Mouse (Mus musculus): Measurements from ENCODE around the gene Gm21985. TPM values are rescaled to one million over a fixed set of nuclear protein-coding genes. Genes with fewer than 3 reads are reported as not detected.
"Not testable (repeated sequence)": the region's sequence is repeated elsewhere in the genome, so short reads cannot be mapped to it uniquely, and the experiment has no call there.

Gm21985 gene
- polyA plus RNA-seq, 1 experiment from 2014 or later = not detected

DNA sequence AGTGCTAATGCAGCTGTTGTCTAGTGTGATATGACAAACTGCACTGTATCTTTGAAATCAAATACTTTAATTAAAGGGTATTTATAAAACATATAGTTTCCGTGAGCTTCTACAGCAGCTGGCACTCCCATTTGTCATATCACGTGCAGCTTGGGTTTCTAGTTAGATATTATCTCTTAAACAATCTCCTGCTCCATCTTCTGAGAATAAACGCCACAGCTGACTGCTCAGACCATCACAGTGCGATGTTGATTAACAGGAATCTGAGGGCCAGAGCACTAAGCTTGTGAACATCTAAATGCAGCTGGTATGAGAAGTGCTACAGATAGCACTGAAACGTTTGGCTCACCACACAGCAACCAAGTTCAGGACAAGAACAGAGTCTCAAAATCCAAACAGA lies 164.3 kb downstream of the Gm21985 start:
- no peak for ATAC-seq (ENCODE audit: low FRiP score, low read depth)
- Histone ChIP-seq H3K27me3 (no peaks in the 10 kb centered on the region), H3K9me3 (no peaks in the 10 kb centered on the region), H3K36me3 (no peaks in the 10 kb centered on the region), H3K4me3 (no peak overlapping the region), H3K9ac (no peak overlapping the region), H3K4me1 (replicated peaks) (no peaks in the 10 kb centered on the region), H3K27ac (replicated peaks) (no peak overlapping the region), H3K4me2 (no peak overlapping the region)
- 83% methylated on average over 5 of the region's 5 CpGs for WGBS

DNA sequence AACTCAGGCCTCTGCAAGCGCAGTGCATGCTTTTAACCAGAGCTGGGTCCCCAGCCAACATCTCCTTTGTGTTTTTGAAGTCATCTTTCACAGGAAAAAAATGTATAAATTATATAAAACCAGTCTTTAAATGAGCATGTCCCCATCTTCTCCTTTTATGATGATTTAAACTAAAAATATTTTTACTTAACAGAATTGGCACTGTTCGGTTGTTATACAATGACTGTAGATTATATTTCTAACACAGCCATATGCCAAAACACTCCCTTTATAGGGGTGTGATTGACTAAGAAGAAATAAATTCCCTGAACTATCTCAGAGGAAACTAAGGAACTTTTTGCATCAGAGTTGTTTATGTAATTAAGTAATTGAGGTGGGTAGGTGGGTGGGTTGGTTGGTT lies 166.4 kb downstream of the Gm21985 start:
- Histone ChIP-seq H3K27ac (replicated peaks) (no peak overlapping the region), H3K4me3 (no peak overlapping the region), H3K9me3 (no peaks in the 10 kb centered on the region), H3K4me1 (replicated peaks) (no peaks in the 10 kb centered on the region), H3K9ac (no peak overlapping the region), H3K36me3 (no peaks in the 10 kb centered on the region), H3K27me3 (no peaks in the 10 kb centered on the region), H3K4me2 (no peak overlapping the region)
- 97% methylated on average over 2 of the region's 2 CpGs for WGBS
- ATAC-seq (ENCODE audit: low FRiP score, low read depth) = no peak

DNA sequence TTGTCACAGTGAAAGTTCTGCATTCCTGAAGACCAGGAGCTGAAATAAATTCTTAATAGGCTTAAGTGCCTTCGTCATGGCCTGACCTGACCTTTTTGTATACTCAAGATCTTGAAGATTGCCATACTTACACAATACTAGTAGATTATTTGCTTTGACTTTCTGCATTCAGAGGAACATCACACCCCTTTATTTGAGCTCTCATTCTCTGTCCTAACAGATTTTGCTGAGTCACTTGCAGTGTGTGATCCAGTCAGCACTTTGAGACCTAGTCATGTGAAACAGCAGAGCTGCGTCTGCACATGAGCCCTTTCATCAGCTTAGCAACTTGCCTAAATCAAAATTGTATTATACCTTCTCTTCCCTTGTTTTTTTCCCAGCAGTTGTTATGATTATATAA lies 167.2 kb downstream of the Gm21985 start:
- Histone ChIP-seq H3K4me2 (no peak overlapping the region), H3K4me1 (replicated peaks) (no peaks in the 10 kb centered on the region), H3K4me3 (no peak overlapping the region), H3K27ac (replicated peaks) (no peak overlapping the region), H3K36me3 (no peaks in the 10 kb centered on the region), H3K27me3 (no peaks in the 10 kb centered on the region), H3K9me3 (no peaks in the 10 kb centered on the region), H3K9ac (no peak overlapping the region)
- WGBS = 77% methylated on average over 2 of the region's 2 CpGs
- ATAC-seq (ENCODE audit: low FRiP score, low read depth) = no peak

- Histone ChIP-seq H3K36me3 (no peaks in the 10 kb centered on the region), H3K4me3 (no peak overlapping the region), H3K4me1 (replicated peaks) (no peaks in the 10 kb centered on the region), H3K4me2 (no peak overlapping the region), H3K9me3 (no peaks in the 10 kb centered on the region), H3K27me3 (no peaks in the 10 kb centered on the region), H3K9ac (no peak overlapping the region), H3K27ac (replicated peaks) (no peak overlapping the region)
- WGBS = 81% methylated on average over 4 of the region's 4 CpGs
- no peak for ATAC-seq (ENCODE audit: low FRiP score, low read depth)
Measured at GRCm38 (mm10) chr2:112436292-112436691, 170.2 kb downstream of the Gm21985 start.

DNA sequence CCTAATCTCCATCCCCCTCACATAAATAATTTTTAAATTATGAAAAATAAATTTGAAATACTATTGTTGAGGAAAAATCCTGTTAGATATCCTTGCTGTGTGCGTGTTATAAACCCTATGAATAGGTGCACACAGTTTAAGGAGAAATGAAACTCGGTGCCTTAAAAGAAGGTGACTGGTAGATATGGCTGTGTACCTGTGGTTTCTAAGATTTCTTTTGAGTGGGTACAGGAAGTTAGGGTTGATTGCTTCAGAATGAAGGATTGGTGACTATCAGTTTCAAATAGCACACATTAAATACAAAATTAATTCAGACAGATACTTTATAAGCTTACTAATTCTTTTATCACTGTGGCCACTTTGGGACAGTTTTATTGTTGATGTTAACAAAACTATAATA lies 171.5 kb downstream of the Gm21985 start:
- WGBS = 87% methylated on average over 2 of the region's 2 CpGs

DNA sequence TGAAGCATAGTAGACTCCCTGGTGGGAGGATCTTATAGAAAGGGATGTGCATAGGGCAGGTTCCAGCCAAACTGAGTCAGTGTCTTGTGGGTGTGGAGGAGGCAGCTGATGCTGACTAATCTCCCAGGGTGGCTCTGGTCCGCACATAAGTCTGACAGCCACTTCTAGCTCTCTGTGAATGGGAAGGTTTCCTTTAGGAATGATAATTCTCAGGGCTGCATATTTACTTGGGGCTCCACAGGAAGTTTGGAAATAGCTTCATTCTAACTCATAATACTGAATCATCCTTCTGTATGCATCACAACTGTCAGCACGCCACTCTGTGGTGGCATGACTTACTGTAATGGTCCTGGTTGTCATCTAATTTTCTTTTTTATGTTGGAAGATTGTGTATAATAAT lies 177.4 kb downstream of the Gm21985 start:
- H3K9ac ChIP-seq = no peak overlapping the region
- no peaks in the 10 kb centered on the region for H3K27me3 ChIP-seq
- no peak overlapping the region for H3K4me3 ChIP-seq
- no peaks in the 10 kb centered on the region for H3K36me3 ChIP-seq
- no peaks in the 10 kb centered on the region for H3K4me1 ChIP-seq (replicated peaks)
- no peak overlapping the region for H3K27ac ChIP-seq (replicated peaks)
- ATAC-seq (ENCODE audit: low FRiP score, low read depth) = no peak
- H3K4me2 ChIP-seq = no peak overlapping the region
- WGBS = 60% methylated on average over 2 of the region's 2 CpGs
- no peaks in the 10 kb centered on the region for H3K9me3 ChIP-seq

More for the DNA sequence above, 171.5 kb downstream of the Gm21985 start:
- Histone ChIP-seq H3K36me3 (no peaks in the 10 kb centered on the region), H3K4me2 (no peak overlapping the region), H3K4me1 (replicated peaks) (no peaks in the 10 kb centered on the region), H3K4me3 (no peak overlapping the region), H3K9me3 (no peaks in the 10 kb centered on the region), H3K9ac (no peak overlapping the region), H3K27ac (replicated peaks) (no peak overlapping the region), H3K27me3 (no peaks in the 10 kb centered on the region)
- ATAC-seq (ENCODE audit: low FRiP score, low read depth) = no peak

- no peaks in the 10 kb centered on the region for H3K4me1 ChIP-seq (replicated peaks)
- no peaks in the 10 kb centered on the region for H3K9me3 ChIP-seq
- H3K27me3 ChIP-seq = no peaks in the 10 kb centered on the region
- H3K4me2 ChIP-seq = no peak overlapping the region
- H3K27ac ChIP-seq (replicated peaks) = no peak overlapping the region
- no peaks in the 10 kb centered on the region for H3K36me3 ChIP-seq
- H3K9ac ChIP-seq = no peak overlapping the region
- no peak overlapping the region for H3K4me3 ChIP-seq
- ATAC-seq (ENCODE audit: low FRiP score, low read depth) = no peak
Measured at GRCm38 (mm10) chr2:112445511-112445910, 179.4 kb downstream of the Gm21985 start.

- H3K27ac ChIP-seq (replicated peaks); H3K4me1 ChIP-seq (replicated peaks); H3K27me3 ChIP-seq; H3K9me3 ChIP-seq; ATAC-seq (ENCODE audit: low FRiP score, low read depth); H3K9ac ChIP-seq; H3K4me3 ChIP-seq; H3K36me3 ChIP-seq; H3K4me2 ChIP-seq: not testable (repeated sequence)
- WGBS = 78% methylated on average over 4 of the region's 4 CpGs
Measured at GRCm38 (mm10) chr2:112448046-112448445, 181.9 kb downstream of the Gm21985 start.

DNA sequence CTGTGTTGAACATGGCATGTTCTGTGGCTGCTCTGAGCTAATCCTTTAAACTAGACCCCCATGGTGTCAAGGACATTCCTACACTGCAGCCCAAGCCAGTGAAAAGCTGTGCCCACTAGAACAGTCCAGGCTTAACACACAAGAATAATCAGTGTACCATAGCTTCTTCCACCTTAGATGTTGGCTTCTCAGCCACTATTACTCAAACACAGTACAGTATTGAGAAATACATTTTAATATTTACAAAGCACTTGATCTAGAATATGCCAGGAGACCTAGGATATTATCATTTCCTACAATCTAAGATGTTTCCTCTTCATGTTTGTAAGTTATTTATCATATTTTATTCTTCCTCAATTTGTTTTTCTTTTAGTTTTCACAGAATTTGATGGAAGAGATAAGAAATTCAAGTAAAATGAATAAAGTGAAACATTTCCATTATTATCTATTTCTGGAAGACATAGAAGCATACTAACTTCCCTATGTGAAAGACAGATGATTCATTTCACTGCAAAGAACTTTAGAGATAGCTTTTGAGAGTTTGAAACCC lies 182.5 kb downstream of the Gm21985 start:
- no peaks in the 10 kb centered on the region for H3K4me1 ChIP-seq (replicated peaks)

DNA sequence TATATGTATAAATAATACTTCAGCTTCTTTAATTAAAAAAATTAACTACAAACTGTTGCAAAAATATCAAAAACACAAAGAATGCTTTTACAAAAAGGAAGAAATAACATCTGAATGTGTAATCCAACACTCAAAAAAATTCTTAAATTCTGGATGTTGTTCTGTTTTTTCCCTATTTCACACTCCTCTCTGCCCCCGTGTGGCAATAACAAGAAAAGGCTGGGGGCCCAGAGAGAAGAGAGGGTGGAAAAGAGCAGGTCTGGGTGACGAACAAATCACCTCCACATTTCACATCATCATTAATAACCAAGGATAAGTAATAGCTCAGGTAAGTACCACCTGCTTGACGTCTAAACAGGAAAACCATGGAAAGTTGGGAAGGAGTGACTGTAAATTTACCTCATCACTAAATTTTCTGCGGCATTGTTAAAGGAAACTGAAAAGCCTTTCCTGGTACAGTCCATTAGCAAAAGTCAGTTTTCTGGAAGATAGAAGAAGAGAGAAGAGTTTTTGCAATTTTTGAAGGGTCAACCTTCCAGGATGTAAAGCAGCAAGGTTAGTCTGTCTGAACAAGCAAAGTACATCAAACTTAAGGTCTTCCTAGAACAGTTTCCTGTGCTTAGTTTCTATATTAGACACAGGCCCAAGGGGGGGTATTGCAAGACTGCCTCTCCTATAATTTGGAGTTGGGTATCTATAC lies 183.6 kb downstream of the Gm21985 start:
- Histone ChIP-seq H3K4me2 (no peak overlapping the region), H3K4me1 (replicated peaks) (peaks cover 5% of the 10 kb centered on the region), H3K9me3 (no peaks in the 10 kb centered on the region), H3K27me3 (no peaks in the 10 kb centered on the region), H3K27ac (replicated peaks) (no peak overlapping the region), H3K4me3 (no peak overlapping the region), H3K36me3 (no peaks in the 10 kb centered on the region), H3K9ac (no peak overlapping the region)
- 39% methylated on average over 4 of the region's 4 CpGs for WGBS
- no peak for ATAC-seq (ENCODE audit: low FRiP score, low read depth)

More for the DNA sequence above, 182.5 kb downstream of the Gm21985 start:
- no peak overlapping the region for H3K4me2 ChIP-seq
- no peak overlapping the region for H3K27ac ChIP-seq (replicated peaks)
- no peak for ATAC-seq (ENCODE audit: low FRiP score, low read depth)
- no peaks in the 10 kb centered on the region for H3K27me3 ChIP-seq
- no peaks in the 10 kb centered on the region for H3K9me3 ChIP-seq
- no peak overlapping the region for H3K9ac ChIP-seq
- H3K4me3 ChIP-seq = no peak overlapping the region
- H3K36me3 ChIP-seq = no peaks in the 10 kb centered on the region

DNA sequence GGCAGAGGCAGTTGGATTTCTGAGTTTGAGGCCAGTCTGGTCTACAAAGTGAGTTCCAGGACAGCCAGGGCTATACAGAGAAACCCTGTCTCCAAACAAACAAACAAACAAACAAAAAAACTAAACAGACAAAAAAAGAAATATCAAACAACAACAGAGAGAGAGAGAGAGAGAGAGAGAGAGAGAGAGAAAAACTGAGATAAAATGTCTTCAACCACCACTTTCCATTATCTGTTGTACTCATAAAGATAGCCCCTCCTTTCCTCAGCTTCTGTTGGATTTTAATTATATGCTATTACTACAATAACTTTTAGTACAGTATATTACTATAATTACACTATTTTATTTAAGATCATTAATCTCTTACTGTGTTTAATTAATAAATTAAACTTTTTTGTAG lies 186.4 kb downstream of the Gm21985 start:
- not testable (repeated sequence) for H3K27ac ChIP-seq (replicated peaks); H3K9ac ChIP-seq; ATAC-seq (ENCODE audit: low FRiP score, low read depth); H3K27me3 ChIP-seq; H3K36me3 ChIP-seq; H3K4me3 ChIP-seq; H3K4me2 ChIP-seq; H3K9me3 ChIP-seq
- peaks cover 19% of the 10 kb centered on the region for H3K4me1 ChIP-seq (replicated peaks)

GRCm38 (mm10) chr2:112454125-112454861 lies 188.2 kb downstream of the Gm21985 start:
- H3K9me3 ChIP-seq = no peaks in the 10 kb centered on the region
- 30% methylated on average over 17 of the region's 17 CpGs for WGBS
- peak overlapping the region; percentile 88 for H3K4me2 ChIP-seq
- H3K27ac ChIP-seq (replicated peaks) = peak overlapping the region; percentile 86
- peak overlapping the region; percentile 72 for H3K9ac ChIP-seq
- H3K27me3 ChIP-seq = no peaks in the 10 kb centered on the region
- peak overlapping the region; percentile 73 for H3K4me3 ChIP-seq
- no peaks in the 10 kb centered on the region for H3K36me3 ChIP-seq
- H3K4me1 ChIP-seq (replicated peaks) = peaks cover 19% of the 10 kb centered on the region
- no peak; the same call in 1 of the 2 replicates for ATAC-seq (ENCODE audit: low FRiP score, low read depth)
